Mouse (Mus musculus) lung, embryonic 16.5 days (tissue): Measurements from ENCODE around the gene Capza2. TPM values are rescaled to one million over a fixed set of nuclear protein-coding genes. Genes with fewer than 3 reads are reported as not detected.

ENCODE experiments used
- ATAC-seq: fragments of 200-750 bp; cut with Nextera tagmentation; 2 replicates; pipeline ENCODE4 v1.8.0; 2017; ENCODE audit warnings: low read depth, mild to moderate bottlenecking, moderate library complexity
- H3K27ac ChIP-seq: fragments of 300-500 bp; sonication (generic); 2 replicates; pipeline ENCODE4 v1.5.1; 2014; ENCODE audit warnings: mild to moderate bottlenecking, control low read depth, low read length
- H3K27me3 ChIP-seq: fragments of 300-500 bp; sonication (generic); 2 replicates; pipeline ENCODE4 v1.6.1; 2014; ENCODE audit warnings: low read depth, low read length, mixed read lengths; ENCODE audit not compliant: control insufficient read depth, insufficient read depth
- H3K36me3 ChIP-seq: fragments of 300-500 bp; sonication (generic); 2 replicates; pipeline ENCODE4 v1.6.1; 2014; ENCODE audit warnings: low read length; ENCODE audit not compliant: control insufficient read depth, insufficient read depth
- H3K4me1 ChIP-seq: fragments of 300-500 bp; sonication (generic); replicated peaks from 2 replicates; pipeline ENCODE4 v1.6.1; 2014; ENCODE audit warnings: low read length, mixed read lengths; ENCODE audit not compliant: control insufficient read depth, insufficient read depth
- H3K4me2 ChIP-seq: fragments of 300-500 bp; sonication (generic); 2 replicates; pipeline ENCODE4 v1.6.1; 2014; ENCODE audit warnings: low read depth, low read length, control low read depth
- H3K4me3 ChIP-seq: fragments of 300-500 bp; sonication (generic); 2 replicates; pipeline ENCODE4 v1.5.1; 2014; ENCODE audit warnings: mild to moderate bottlenecking, low read length, control low read depth
- H3K9ac ChIP-seq: fragments of 300-500 bp; sonication (generic); 2 replicates; pipeline ENCODE4 v1.6.1; 2014; ENCODE audit warnings: low read length, control low read depth
- H3K9me3 ChIP-seq: fragments of 300-500 bp; sonication (generic); 2 replicates; pipeline ENCODE4 v1.6.1; 2016; ENCODE audit warnings: low read length; ENCODE audit not compliant: control insufficient read depth
- WGBS: fragments of 180-500 bp; shearing (Covaris S2); extraction: QIAGEN DNeasy Blood & Tissue Kit; methylation state at CpG from one replicate; pipeline ENCODE4 v1.1.7; 2014; 5-methylcytosine and 5-hydroxymethylcytosine counted together
- polyA plus RNA-seq: library from polyadenylated mRNA; unstranded; fragments of >200 nt; fragmentation: Nextera tagmentation; extraction: Ambion mirVana; gene quantifications from 2 replicates; pipeline ENCODE4 v1.2.1, GENCODE M21; 2015

Gene Capza2
- polyA plus RNA-seq, 1 experiment from 2014 or later: 241 TPM

GRCm38 (mm10) chr6:17636764-17637170 is 733 bp downstream of the Capza2 start:
- Histone ChIP-seq H3K4me2 (peak overlapping the region; percentile 44), H3K27ac (peak overlapping the region; percentile 98), H3K27me3 (no peaks in the 10 kb centered on the region), H3K9ac (peak overlapping the region; percentile 96), H3K4me1 (peaks cover 8% of the 10 kb centered on the region; the same call in 1 of the 2 replicates), H3K36me3 (0 out of 2 replicates have a peak, but pooled peaks cover 3% of the 10 kb centered on the region), H3K9me3 (peaks cover 3% of the 10 kb centered on the region; the same call in 1 of the 2 replicates), H3K4me3 (peak overlapping the region; percentile 90)
- WGBS: 0% methylated on average over 18 of the region's 45 CpGs
- ATAC-seq: peak; percentile 97

GRCm38 (mm10) chr6:17637205-17638203 is 1.5 kb downstream of the Capza2 start:
- ATAC-seq: peak; percentile 82
- under 1% methylated on average over 48 of the region's 62 CpGs for WGBS
- no peaks in the 10 kb centered on the region for H3K27me3 ChIP-seq

GRCm38 (mm10) chr6:17640031-17640430 is 4.0 kb downstream of the Capza2 start:
- no peaks in the 10 kb centered on the region for H3K27me3 ChIP-seq
- H3K4me3 ChIP-seq: no peak overlapping the region
- peaks cover 12% of the 10 kb centered on the region for H3K4me1 ChIP-seq
- no peak for ATAC-seq
- no peak overlapping the region for H3K9ac ChIP-seq
- H3K4me2 ChIP-seq: no peak overlapping the region
- 0 out of 2 replicates have a peak, but pooled peaks cover 3% of the 10 kb centered on the region for H3K36me3 ChIP-seq
- H3K27ac ChIP-seq: no peak overlapping the region
- peaks cover 3% of the 10 kb centered on the region; the same call in 1 of the 2 replicates for H3K9me3 ChIP-seq
- WGBS: 81% methylated on average over 9 of the region's 9 CpGs

More at GRCm38 (mm10) chr6:17637205-17638203, 1.5 kb downstream of the Capza2 start:
- Histone ChIP-seq H3K27ac (peak overlapping the region; percentile 98), H3K36me3 (0 out of 2 replicates have a peak, but pooled peaks cover 3% of the 10 kb centered on the region), H3K9me3 (peaks cover 3% of the 10 kb centered on the region; the same call in 1 of the 2 replicates), H3K4me1 (peaks cover 8% of the 10 kb centered on the region; the same call in 1 of the 2 replicates), H3K4me3 (peak overlapping the region; percentile 90), H3K9ac (peak overlapping the region; percentile 96), H3K4me2 (peak overlapping the region; percentile 60)

- WGBS: 36% methylated on average over 3 of the region's 3 CpGs
- Histone ChIP-seq H3K4me1 (peaks cover 22% of the 10 kb centered on the region), H3K27me3 (no peaks in the 10 kb centered on the region), H3K9me3 (peaks cover 3% of the 10 kb centered on the region; the same call in 1 of the 2 replicates), H3K4me3 (no peak overlapping the region), H3K36me3 (0 out of 2 replicates have a peak, but pooled peaks cover 3% of the 10 kb centered on the region), H3K27ac (no peak overlapping the region), H3K4me2 (no peak overlapping the region), H3K9ac (no peak overlapping the region)
- no peak for ATAC-seq
These were observed 6.7 kb downstream of the Capza2 start for GRCm38 (mm10) chr6:17642739-17643138.

- Histone ChIP-seq H3K9ac (no peak overlapping the region), H3K4me2 (no peak overlapping the region), H3K4me3 (no peak overlapping the region), H3K9me3 (no peaks in the 10 kb centered on the region), H3K27ac (no peak overlapping the region), H3K36me3 (peaks cover 13% of the 10 kb centered on the region), H3K27me3 (no peaks in the 10 kb centered on the region), H3K4me1 (peaks cover 14% of the 10 kb centered on the region)
- ATAC-seq: no peak
- 39% methylated on average over 3 of the region's 3 CpGs for WGBS
These were observed 10.1 kb downstream of the Capza2 start for GRCm38 (mm10) chr6:17646107-17646506.

- Histone ChIP-seq H3K9me3 (no peaks in the 10 kb centered on the region), H3K27me3 (no peaks in the 10 kb centered on the region), H3K36me3 (peaks cover 24% of the 10 kb centered on the region), H3K4me3 (no peak overlapping the region), H3K4me2 (no peak overlapping the region), H3K4me1 (no peaks in the 10 kb centered on the region), H3K9ac (no peak overlapping the region), H3K27ac (no peak overlapping the region)
- WGBS: 68% methylated on average over 2 of the region's 2 CpGs
- ATAC-seq: no peak
These were observed 16.1 kb downstream of the Capza2 start for GRCm38 (mm10) chr6:17652132-17652531.

GRCm38 (mm10) chr6:17655080-17655479 is 19.0 kb downstream of the Capza2 start:
- H3K36me3 ChIP-seq: peaks cover 24% of the 10 kb centered on the region
- no peaks in the 10 kb centered on the region for H3K9me3 ChIP-seq
- no peak overlapping the region for H3K4me2 ChIP-seq
- WGBS: 90% methylated on average over 2 of the region's 2 CpGs
- no peak overlapping the region for H3K27ac ChIP-seq
- no peaks in the 10 kb centered on the region for H3K27me3 ChIP-seq
- H3K4me3 ChIP-seq: no peak overlapping the region
- H3K4me1 ChIP-seq: no peaks in the 10 kb centered on the region
- H3K9ac ChIP-seq: no peak overlapping the region
- no peak for ATAC-seq

GRCm38 (mm10) chr6:17657308-17657707 is 21.3 kb downstream of the Capza2 start:
- H3K9ac ChIP-seq: no peak overlapping the region
- no peaks in the 10 kb centered on the region for H3K27me3 ChIP-seq
- H3K4me2 ChIP-seq: no peak overlapping the region
- H3K9me3 ChIP-seq: no peaks in the 10 kb centered on the region
- WGBS: 81% methylated on average over 1 of the region's 1 CpGs
- no peak for ATAC-seq
- H3K36me3 ChIP-seq: peaks cover 19% of the 10 kb centered on the region
- no peak overlapping the region for H3K27ac ChIP-seq
- H3K4me1 ChIP-seq: no peaks in the 10 kb centered on the region
- no peak overlapping the region for H3K4me3 ChIP-seq

GRCm38 (mm10) chr6:17665348-17665747 is 29.3 kb downstream of the Capza2 start:
- no peaks in the 10 kb centered on the region for H3K4me1 ChIP-seq
- H3K9ac ChIP-seq: no peak overlapping the region
- no peaks in the 10 kb centered on the region for H3K27me3 ChIP-seq
- no peak overlapping the region for H3K27ac ChIP-seq
- no peak for ATAC-seq
- no peak overlapping the region for H3K4me3 ChIP-seq
- WGBS: 92% methylated on average over 7 of the region's 7 CpGs
- peaks cover 43% of the 10 kb centered on the region for H3K36me3 ChIP-seq
- no peak overlapping the region for H3K4me2 ChIP-seq
- H3K9me3 ChIP-seq: no peaks in the 10 kb centered on the region
